Mouse (Mus musculus): Measurements from ENCODE around the gene Npm1. TPM values are rescaled to one million over a fixed set of nuclear protein-coding genes. Genes with fewer than 3 reads are reported as not detected.

Gene Npm1
- polyA plus RNA-seq, 1 experiment from 2014 or later: 467 TPM

GRCm38 (mm10) chr11:33200764-33201625, 38.0 kb upstream of the Npm1 start:
- no peak overlapping the region for H3K9ac ChIP-seq (ENCODE audit: low read length)
- H3K4me3 ChIP-seq (ENCODE audit: low read length): peak overlapping the region; percentile 29
- no peaks in the 10 kb centered on the region for H3K36me3 ChIP-seq (ENCODE audit: control insufficient read depth, insufficient read depth)
- H3K27ac ChIP-seq (ENCODE audit: low read length): no peak overlapping the region
- peaks cover 91% of the 10 kb centered on the region for H3K27me3 ChIP-seq (ENCODE audit: control insufficient read depth, insufficient read depth, low read length)
- H3K9me3 ChIP-seq (replicated peaks; ENCODE audit: control insufficient read depth, low read length): peaks cover 7% of the 10 kb centered on the region; the same call in 1 of the 2 replicates
- 1% methylated on average over 69 of the region's 76 CpGs for WGBS
- H3K4me1 ChIP-seq (ENCODE audit: control insufficient read depth, insufficient read depth, low read length): peaks cover 11% of the 10 kb centered on the region
- ATAC-seq (replicated peaks; ENCODE audit: extremely low read depth, insufficient read depth, low FRiP score): 0 out of 2 replicates have a peak, but pooled peaks have one; percentile 29
- H3K4me2 ChIP-seq (ENCODE audit: low read depth, low read length): peak overlapping the region; percentile 38

GRCm38 (mm10) chr11:33199906-33200763, 37.1 kb upstream of the Npm1 start:
- WGBS: under 1% methylated on average over 45 of the region's 45 CpGs
- no peak for ATAC-seq (replicated peaks; ENCODE audit: extremely low read depth, insufficient read depth, low FRiP score)
- Histone ChIP-seq H3K27me3 (ENCODE audit: control insufficient read depth, insufficient read depth, low read length) (peaks cover 91% of the 10 kb centered on the region), H3K9me3 (replicated peaks; ENCODE audit: control insufficient read depth, low read length) (peaks cover 7% of the 10 kb centered on the region; the same call in 1 of the 2 replicates), H3K4me1 (ENCODE audit: control insufficient read depth, insufficient read depth, low read length) (peaks cover 11% of the 10 kb centered on the region), H3K4me3 (ENCODE audit: low read length) (peak overlapping the region; percentile 29), H3K9ac (ENCODE audit: low read length) (no peak overlapping the region), H3K27ac (ENCODE audit: low read length) (no peak overlapping the region), H3K36me3 (ENCODE audit: control insufficient read depth, insufficient read depth) (no peaks in the 10 kb centered on the region), H3K4me2 (ENCODE audit: low read depth, low read length) (peak overlapping the region; percentile 38)

- Histone ChIP-seq H3K9me3 (replicated peaks; ENCODE audit: control insufficient read depth, low read length) (peaks cover 7% of the 10 kb centered on the region; the same call in 1 of the 2 replicates), H3K4me3 (ENCODE audit: low read length) (no peak overlapping the region), H3K27ac (ENCODE audit: low read length) (no peak overlapping the region), H3K4me2 (ENCODE audit: low read depth, low read length) (no peak overlapping the region), H3K4me1 (ENCODE audit: control insufficient read depth, insufficient read depth, low read length) (peaks cover 11% of the 10 kb centered on the region), H3K9ac (ENCODE audit: low read length) (no peak overlapping the region), H3K36me3 (ENCODE audit: control insufficient read depth, insufficient read depth) (no peaks in the 10 kb centered on the region), H3K27me3 (ENCODE audit: control insufficient read depth, insufficient read depth, low read length) (peaks cover 88% of the 10 kb centered on the region)
- WGBS: 4% methylated on average over 15 of the region's 15 CpGs
- no peak for ATAC-seq (replicated peaks; ENCODE audit: extremely low read depth, insufficient read depth, low FRiP score)
Measured at GRCm38 (mm10) chr11:33199117-33199514, 36.1 kb upstream of the Npm1 start.

GRCm38 (mm10) chr11:33198351-33199116, 35.5 kb upstream of the Npm1 start:
- WGBS: 24% methylated on average over 22 of the region's 22 CpGs
- no peak overlapping the region for H3K27ac ChIP-seq (ENCODE audit: low read length)
- H3K4me1 ChIP-seq (ENCODE audit: control insufficient read depth, insufficient read depth, low read length): peaks cover 11% of the 10 kb centered on the region
- no peak for ATAC-seq (replicated peaks; ENCODE audit: extremely low read depth, insufficient read depth, low FRiP score)
- peaks cover 89% of the 10 kb centered on the region for H3K27me3 ChIP-seq (ENCODE audit: control insufficient read depth, insufficient read depth, low read length)
- H3K4me3 ChIP-seq (ENCODE audit: low read length): no peak overlapping the region
- H3K4me2 ChIP-seq (ENCODE audit: low read depth, low read length): no peak overlapping the region
- H3K9ac ChIP-seq (ENCODE audit: low read length): no peak overlapping the region
- peaks cover 7% of the 10 kb centered on the region; the same call in 1 of the 2 replicates for H3K9me3 ChIP-seq (replicated peaks; ENCODE audit: control insufficient read depth, low read length)
- no peaks in the 10 kb centered on the region for H3K36me3 ChIP-seq (ENCODE audit: control insufficient read depth, insufficient read depth)

- no peaks in the 10 kb centered on the region for H3K36me3 ChIP-seq (ENCODE audit: control insufficient read depth, insufficient read depth)
- no peak overlapping the region for H3K27ac ChIP-seq (ENCODE audit: low read length)
- H3K4me3 ChIP-seq (ENCODE audit: low read length): no peak overlapping the region
- 17% methylated on average over 15 of the region's 15 CpGs for WGBS
- H3K9ac ChIP-seq (ENCODE audit: low read length): no peak overlapping the region
- no peak for ATAC-seq (replicated peaks; ENCODE audit: extremely low read depth, insufficient read depth, low FRiP score)
- peaks cover 11% of the 10 kb centered on the region for H3K4me1 ChIP-seq (ENCODE audit: control insufficient read depth, insufficient read depth, low read length)
- peaks cover 89% of the 10 kb centered on the region for H3K27me3 ChIP-seq (ENCODE audit: control insufficient read depth, insufficient read depth, low read length)
- no peak overlapping the region for H3K4me2 ChIP-seq (ENCODE audit: low read depth, low read length)
- H3K9me3 ChIP-seq (replicated peaks; ENCODE audit: control insufficient read depth, low read length): peaks cover 7% of the 10 kb centered on the region; the same call in 1 of the 2 replicates
Measured at GRCm38 (mm10) chr11:33197673-33198072, 34.7 kb upstream of the Npm1 start.

GRCm38 (mm10) chr11:33197133-33197514, 34.1 kb upstream of the Npm1 start:
- H3K36me3 ChIP-seq (ENCODE audit: control insufficient read depth, insufficient read depth): no peaks in the 10 kb centered on the region

GRCm38 (mm10) chr11:33196447-33197132, 33.6 kb upstream of the Npm1 start:
- Histone ChIP-seq H3K4me1 (ENCODE audit: control insufficient read depth, insufficient read depth, low read length) (peaks cover 11% of the 10 kb centered on the region), H3K4me3 (ENCODE audit: low read length) (no peak overlapping the region), H3K4me2 (ENCODE audit: low read depth, low read length) (no peak overlapping the region), H3K27me3 (ENCODE audit: control insufficient read depth, insufficient read depth, low read length) (peaks cover 83% of the 10 kb centered on the region), H3K9me3 (replicated peaks; ENCODE audit: control insufficient read depth, low read length) (peaks cover 7% of the 10 kb centered on the region; the same call in 1 of the 2 replicates), H3K27ac (ENCODE audit: low read length) (no peak overlapping the region), H3K9ac (ENCODE audit: low read length) (no peak overlapping the region), H3K36me3 (ENCODE audit: control insufficient read depth, insufficient read depth) (no peaks in the 10 kb centered on the region)
- no peak for ATAC-seq (replicated peaks; ENCODE audit: extremely low read depth, insufficient read depth, low FRiP score)
- 11% methylated on average over 24 of the region's 24 CpGs for WGBS

More at GRCm38 (mm10) chr11:33197133-33197514, 34.1 kb upstream of the Npm1 start:
- WGBS: 32% methylated on average over 13 of the region's 13 CpGs
- Histone ChIP-seq H3K4me2 (ENCODE audit: low read depth, low read length) (no peak overlapping the region), H3K9me3 (replicated peaks; ENCODE audit: control insufficient read depth, low read length) (peaks cover 7% of the 10 kb centered on the region; the same call in 1 of the 2 replicates), H3K27ac (ENCODE audit: low read length) (no peak overlapping the region), H3K4me3 (ENCODE audit: low read length) (no peak overlapping the region), H3K9ac (ENCODE audit: low read length) (no peak overlapping the region), H3K27me3 (ENCODE audit: control insufficient read depth, insufficient read depth, low read length) (peaks cover 84% of the 10 kb centered on the region), H3K4me1 (ENCODE audit: control insufficient read depth, insufficient read depth, low read length) (peaks cover 11% of the 10 kb centered on the region)
- ATAC-seq (replicated peaks; ENCODE audit: extremely low read depth, insufficient read depth, low FRiP score): no peak
